Mouse (Mus musculus) intestine, embryonic 15.5 days (tissue): ENCODE measurements around the gene Gas7. TPM values are rescaled to one million over a fixed set of nuclear protein-coding genes. Genes with fewer than 3 reads are reported as not detected.

Experiments used
- ATAC-seq: fragments of 200-750 bp; cut with Nextera tagmentation; 2 replicates; pipeline ENCODE4 v1.8.0; 2017; ENCODE audit warnings: moderate TSS enrichment, moderate library complexity
- H3K27ac ChIP-seq: fragments of 300-500 bp; sonication (generic); 2 replicates; pipeline ENCODE4 v1.5.1; 2015; ENCODE audit warnings: mild to moderate bottlenecking, inconsistent platforms
- H3K27me3 ChIP-seq: fragments of 300-500 bp; sonication (generic); replicated peaks from 2 replicates; pipeline ENCODE4 v1.6.1; 2015; ENCODE audit warnings: inconsistent platforms
- H3K36me3 ChIP-seq: fragments of 300-500 bp; sonication (generic); 2 replicates; pipeline ENCODE4 v1.6.1; 2015; ENCODE audit warnings: inconsistent platforms
- H3K4me1 ChIP-seq: fragments of 300-500 bp; sonication (generic); replicated peaks from 2 replicates; pipeline ENCODE4 v1.6.1; 2015; ENCODE audit warnings: inconsistent platforms
- H3K4me2 ChIP-seq: fragments of 300-500 bp; sonication (generic); replicated peaks from 2 replicates; pipeline ENCODE4 v1.6.1; 2015; ENCODE audit warnings: mild to moderate bottlenecking, inconsistent platforms
- H3K4me3 ChIP-seq: fragments of 300-500 bp; sonication (generic); replicated peaks from 2 replicates; pipeline ENCODE4 v1.5.1; 2015; ENCODE audit warnings: inconsistent platforms
- H3K9ac ChIP-seq: fragments of 300-500 bp; sonication (generic); 2 replicates; pipeline ENCODE4 v1.6.1; 2015; ENCODE audit warnings: inconsistent platforms
- H3K9me3 ChIP-seq: fragments of 300-500 bp; sonication (generic); 2 replicates; pipeline ENCODE4 v1.6.1; 2016; ENCODE audit warnings: inconsistent platforms
- WGBS: fragments of 180-500 bp; shearing (Covaris S2); methylation state at CpG from one replicate; pipeline ENCODE4 v1.1.7; 2015; 5-methylcytosine and 5-hydroxymethylcytosine counted together
- polyA plus RNA-seq: library from polyadenylated mRNA; unstranded; fragments of >200 nt; fragmentation: Nextera tagmentation; extraction: Ambion mirVana; gene quantifications from 2 replicates; pipeline ENCODE4 v1.2.1, GENCODE M21; 2015

Gas7 gene
- polyA plus RNA-seq, 1 experiment from 2014 or later, result 10.4 TPM

DNA sequence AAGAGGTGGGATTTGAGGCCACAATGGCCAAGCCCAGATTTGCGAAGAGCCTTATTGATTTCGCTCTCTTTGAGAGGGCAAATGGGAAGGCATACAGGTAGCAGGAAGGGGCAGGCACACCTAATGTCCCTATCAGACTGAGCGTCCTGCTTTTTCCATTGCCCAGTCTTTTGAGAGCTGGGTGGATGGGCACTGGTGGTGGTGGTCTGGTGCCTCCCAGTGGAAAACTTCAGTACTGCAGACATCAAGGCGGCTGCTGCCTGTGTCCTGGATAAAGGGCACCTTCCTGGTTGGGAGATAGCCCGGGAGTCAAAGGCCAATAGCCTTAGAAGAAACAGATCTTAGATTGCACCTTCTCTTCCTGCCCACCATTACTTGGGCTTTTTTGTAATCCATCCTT lies 192.5 kb downstream of the Gas7 start:
- H3K4me1 ChIP-seq, result 0 out of 2 replicates have a peak, but pooled peaks cover 6% of the 10 kb centered on the region
- no peak overlapping the region for H3K9ac ChIP-seq
- WGBS, result 31% methylated on average over 5 of the region's 5 CpGs
- no peak overlapping the region for H3K4me2 ChIP-seq
- no peak overlapping the region for H3K4me3 ChIP-seq
- H3K36me3 ChIP-seq, result no peaks in the 10 kb centered on the region
- no peak for ATAC-seq
- H3K27ac ChIP-seq, result no peak overlapping the region
- H3K27me3 ChIP-seq, result no peaks in the 10 kb centered on the region
- no peaks in the 10 kb centered on the region for H3K9me3 ChIP-seq

DNA sequence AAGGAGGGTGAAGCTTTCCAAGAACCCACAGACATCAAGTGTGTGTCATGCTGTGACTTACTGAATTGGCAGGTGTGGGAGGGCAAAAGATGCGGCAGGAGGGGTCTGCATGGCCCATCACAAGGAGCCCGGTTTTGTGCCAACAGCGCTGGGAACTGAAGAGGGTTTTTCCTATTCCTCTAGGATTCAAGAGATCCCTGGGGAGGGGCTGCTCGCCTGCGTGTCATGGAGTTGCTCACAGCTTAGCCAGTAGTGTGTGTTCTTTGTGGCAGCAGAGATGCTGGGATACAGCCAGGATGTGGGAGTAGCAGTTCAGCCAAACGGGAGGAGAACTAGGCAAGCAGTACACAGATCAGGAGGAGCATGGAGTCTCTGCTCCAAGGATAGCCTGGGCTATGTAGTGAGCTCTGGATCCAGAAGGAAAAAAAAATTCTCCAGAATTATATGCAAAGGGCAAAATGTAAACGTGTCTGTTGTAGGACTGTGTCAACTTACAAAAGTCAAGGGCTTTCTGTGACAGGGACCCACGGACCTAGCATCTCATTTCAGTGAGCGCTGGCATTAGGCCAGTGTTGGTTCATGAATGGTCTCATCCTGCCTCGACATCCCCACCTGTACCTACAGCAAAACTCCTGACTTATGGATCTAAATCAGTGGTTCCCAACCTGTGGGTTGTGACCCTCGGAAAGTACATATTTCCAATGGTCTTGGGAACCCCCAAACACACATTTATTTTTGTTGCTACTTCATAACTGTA lies 193.6 kb downstream of the Gas7 start:
- H3K27ac ChIP-seq, result no peak overlapping the region
- H3K36me3 ChIP-seq, result no peaks in the 10 kb centered on the region
- no peaks in the 10 kb centered on the region for H3K27me3 ChIP-seq
- H3K9me3 ChIP-seq, result no peaks in the 10 kb centered on the region
- H3K4me3 ChIP-seq, result no peak overlapping the region
- H3K4me1 ChIP-seq, result 0 out of 2 replicates have a peak, but pooled peaks cover 6% of the 10 kb centered on the region
- ATAC-seq, result no peak
- no peak overlapping the region for H3K4me2 ChIP-seq
- no peak overlapping the region for H3K9ac ChIP-seq
- WGBS, result 77% methylated on average over 11 of the region's 11 CpGs

GRCm38 (mm10) chr11:67649971-67650707 lies 194.9 kb downstream of the Gas7 start:
- Histone ChIP-seq H3K9me3 (no peaks in the 10 kb centered on the region), H3K4me3 (no peak overlapping the region), H3K4me1 (0 out of 2 replicates have a peak, but pooled peaks cover 6% of the 10 kb centered on the region), H3K27ac (no peak overlapping the region), H3K4me2 (no peak overlapping the region), H3K9ac (no peak overlapping the region), H3K36me3 (no peaks in the 10 kb centered on the region), H3K27me3 (no peaks in the 10 kb centered on the region)
- no peak for ATAC-seq
- WGBS, result 58% methylated on average over 10 of the region's 10 CpGs

DNA sequence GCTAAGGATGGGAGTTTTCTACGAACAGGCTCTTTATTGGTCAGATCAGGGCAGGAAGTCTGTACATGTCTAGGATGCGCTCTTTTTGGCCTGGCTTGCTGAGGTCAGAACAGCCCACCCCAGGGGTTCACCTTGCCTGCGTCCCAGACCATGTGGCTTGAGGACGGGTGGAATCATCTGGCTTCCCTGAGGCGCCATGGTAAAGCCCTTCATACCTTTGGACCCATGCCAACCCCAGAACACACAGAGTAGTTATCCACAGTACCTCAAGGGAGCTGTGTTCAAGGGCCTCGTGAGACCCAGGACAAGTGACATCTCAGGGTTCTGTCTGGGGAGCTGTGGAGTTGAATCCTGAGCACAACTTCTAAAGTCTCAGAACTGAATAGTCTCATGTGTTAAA lies 196.5 kb downstream of the Gas7 start:
- H3K9ac ChIP-seq, result no peak overlapping the region
- no peak for ATAC-seq
- H3K36me3 ChIP-seq, result no peaks in the 10 kb centered on the region
- H3K9me3 ChIP-seq, result no peaks in the 10 kb centered on the region
- WGBS, result 78% methylated on average over 6 of the region's 6 CpGs
- no peak overlapping the region for H3K4me2 ChIP-seq
- H3K27me3 ChIP-seq, result no peaks in the 10 kb centered on the region
- 0 out of 2 replicates have a peak, but pooled peaks cover 6% of the 10 kb centered on the region for H3K4me1 ChIP-seq
- H3K27ac ChIP-seq, result no peak overlapping the region
- H3K4me3 ChIP-seq, result no peak overlapping the region

DNA sequence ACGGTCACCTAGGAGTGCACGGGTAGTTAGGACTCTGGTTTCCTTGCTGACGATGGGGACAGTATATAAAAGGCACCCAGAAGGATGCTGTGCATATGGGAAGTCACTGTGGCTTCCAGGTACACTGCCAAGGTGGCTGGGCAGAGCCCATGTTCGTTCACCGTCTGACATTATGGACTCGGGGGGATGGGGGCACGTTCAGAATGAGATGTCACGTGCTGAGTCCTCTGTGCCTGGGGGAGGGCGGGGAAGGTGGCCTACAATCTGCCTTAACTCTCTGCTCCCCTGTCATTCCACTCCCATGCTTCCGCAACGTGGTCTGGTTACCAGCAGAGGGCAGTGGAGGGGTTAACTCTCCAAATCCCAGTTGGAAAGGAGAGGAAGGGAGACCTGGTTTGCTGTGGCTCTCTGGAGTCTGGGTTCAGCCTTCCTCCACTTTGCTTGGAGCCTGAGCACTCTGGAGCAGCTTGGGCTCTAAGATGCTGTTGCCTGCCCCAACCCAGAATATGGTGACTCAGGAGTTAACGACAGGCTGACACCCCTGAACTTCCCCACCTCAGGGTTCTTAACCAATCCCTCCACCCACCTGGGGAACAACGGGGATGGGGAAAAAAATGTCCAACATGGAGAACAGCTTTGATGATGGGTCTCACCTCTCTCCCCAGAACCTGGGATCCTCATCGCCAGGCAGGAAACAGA lies 197.1 kb downstream of the Gas7 start:
- no peak overlapping the region for H3K4me3 ChIP-seq

GRCm38 (mm10) chr11:67652893-67653255 lies 197.6 kb downstream of the Gas7 start:
- Histone ChIP-seq H3K4me2 (no peak overlapping the region), H3K4me1 (0 out of 2 replicates have a peak, but pooled peaks cover 6% of the 10 kb centered on the region), H3K27me3 (no peaks in the 10 kb centered on the region), H3K4me3 (no peak overlapping the region), H3K9me3 (no peaks in the 10 kb centered on the region), H3K36me3 (no peaks in the 10 kb centered on the region), H3K27ac (no peak overlapping the region), H3K9ac (no peak overlapping the region)
- WGBS, result 47% methylated on average over 6 of the region's 6 CpGs
- ATAC-seq, result no peak

More for the DNA sequence above, 197.1 kb downstream of the Gas7 start:
- Histone ChIP-seq H3K4me2 (no peak overlapping the region), H3K27me3 (no peaks in the 10 kb centered on the region), H3K4me1 (0 out of 2 replicates have a peak, but pooled peaks cover 6% of the 10 kb centered on the region), H3K27ac (no peak overlapping the region), H3K36me3 (no peaks in the 10 kb centered on the region), H3K9me3 (no peaks in the 10 kb centered on the region), H3K9ac (no peak overlapping the region)
- no peak for ATAC-seq
- 18% methylated on average over 14 of the region's 14 CpGs for WGBS

DNA sequence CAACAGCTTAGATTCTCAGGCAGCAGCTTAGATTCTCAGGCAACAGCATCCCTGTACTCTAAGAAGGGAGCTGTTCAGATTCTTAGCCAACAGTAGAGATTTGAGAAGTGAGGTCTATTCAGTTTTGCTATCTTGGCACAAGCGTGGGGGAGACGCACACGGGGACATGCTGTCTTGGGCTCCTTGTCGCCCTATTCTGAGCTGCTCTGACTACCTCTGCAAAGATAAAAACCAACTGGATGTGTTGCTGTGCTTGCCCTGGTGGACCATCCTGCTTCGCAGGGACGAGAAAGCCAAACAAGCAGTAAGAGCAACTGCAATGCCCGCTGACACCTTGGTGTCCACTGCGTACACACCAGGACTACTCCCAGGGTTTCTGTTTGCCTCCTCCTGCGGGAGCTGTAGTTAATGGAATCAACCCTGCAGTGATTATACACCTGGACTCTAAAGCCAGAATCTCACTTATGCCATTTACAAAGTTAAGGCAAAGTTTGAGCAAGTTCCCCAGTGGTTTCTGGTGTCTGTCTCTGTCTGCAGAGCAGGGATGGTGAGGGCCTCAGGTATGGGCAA lies 198.4 kb downstream of the Gas7 start:
- no peak for ATAC-seq
- H3K4me2 ChIP-seq, result no peak overlapping the region
- 81% methylated on average over 9 of the region's 9 CpGs for WGBS

GRCm38 (mm10) chr11:67654514-67654913 lies 199.3 kb downstream of the Gas7 start:
- Histone ChIP-seq H3K4me2 (no peak overlapping the region), H3K27ac (no peak overlapping the region), H3K36me3 (no peaks in the 10 kb centered on the region), H3K4me1 (0 out of 2 replicates have a peak, but pooled peaks cover 6% of the 10 kb centered on the region), H3K9ac (no peak overlapping the region), H3K9me3 (no peaks in the 10 kb centered on the region), H3K4me3 (no peak overlapping the region), H3K27me3 (no peaks in the 10 kb centered on the region)
- ATAC-seq, result no peak
- WGBS, result 78% methylated on average over 4 of the region's 4 CpGs

More for the DNA sequence above, 198.4 kb downstream of the Gas7 start:
- H3K36me3 ChIP-seq, result no peaks in the 10 kb centered on the region
- no peak overlapping the region for H3K4me3 ChIP-seq
- H3K27ac ChIP-seq, result no peak overlapping the region
- H3K9me3 ChIP-seq, result no peaks in the 10 kb centered on the region
- 0 out of 2 replicates have a peak, but pooled peaks cover 6% of the 10 kb centered on the region for H3K4me1 ChIP-seq
- H3K9ac ChIP-seq, result no peak overlapping the region
- no peaks in the 10 kb centered on the region for H3K27me3 ChIP-seq

DNA sequence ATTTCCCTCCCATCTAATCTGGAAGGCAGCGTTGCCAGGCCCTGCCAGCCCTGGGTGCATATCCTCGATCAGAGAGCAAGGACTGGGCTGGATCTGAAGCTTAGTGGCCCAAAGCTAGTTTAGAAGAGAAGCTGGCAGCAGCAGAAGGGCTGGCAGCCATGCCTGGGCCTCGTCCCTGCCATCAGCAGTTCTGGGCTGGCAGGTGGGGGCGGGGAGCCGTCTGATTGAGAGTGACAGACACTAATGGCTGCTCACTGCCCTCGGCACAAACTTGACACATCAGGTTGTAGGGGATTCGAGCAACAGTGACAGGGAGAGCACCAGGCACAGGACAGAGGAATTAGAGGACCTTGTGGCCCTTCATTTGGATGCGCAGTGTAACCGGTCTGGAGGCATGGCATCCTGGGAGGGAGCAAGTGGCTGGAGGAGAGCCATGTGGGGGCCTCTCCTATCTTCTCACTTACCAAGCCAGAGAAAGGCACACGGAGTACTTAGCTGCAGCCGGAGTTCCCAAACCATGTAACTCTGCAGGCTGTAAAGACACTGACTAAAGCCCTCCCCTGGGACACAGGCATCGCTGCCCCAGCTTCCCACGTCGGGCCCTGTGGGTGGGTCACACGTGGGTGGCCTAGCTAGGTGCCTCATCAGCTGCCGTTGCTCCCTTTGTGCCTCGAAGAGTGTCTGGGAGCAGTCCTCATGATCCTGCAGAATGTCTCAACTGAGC lies 200.2 kb downstream of the Gas7 start:
- no peak for ATAC-seq
- no peak overlapping the region for H3K4me3 ChIP-seq
- WGBS, result 71% methylated on average over 17 of the region's 17 CpGs

GRCm38 (mm10) chr11:67656366-67656765 lies 201.1 kb downstream of the Gas7 start:
- H3K4me3 ChIP-seq, result no peak overlapping the region
- no peak for ATAC-seq
- H3K27me3 ChIP-seq, result no peaks in the 10 kb centered on the region
- H3K4me1 ChIP-seq, result 0 out of 2 replicates have a peak, but pooled peaks cover 6% of the 10 kb centered on the region
- no peaks in the 10 kb centered on the region for H3K36me3 ChIP-seq
- H3K27ac ChIP-seq, result no peak overlapping the region
- 86% methylated on average over 7 of the region's 7 CpGs for WGBS
- H3K9ac ChIP-seq, result no peak overlapping the region
- H3K9me3 ChIP-seq, result no peaks in the 10 kb centered on the region
- no peak overlapping the region for H3K4me2 ChIP-seq

More for the DNA sequence above, 200.2 kb downstream of the Gas7 start:
- no peak overlapping the region for H3K9ac ChIP-seq
- H3K36me3 ChIP-seq, result no peaks in the 10 kb centered on the region
- 0 out of 2 replicates have a peak, but pooled peaks cover 6% of the 10 kb centered on the region for H3K4me1 ChIP-seq
- H3K9me3 ChIP-seq, result no peaks in the 10 kb centered on the region
- no peak overlapping the region for H3K27ac ChIP-seq
- no peaks in the 10 kb centered on the region for H3K27me3 ChIP-seq
- H3K4me2 ChIP-seq, result no peak overlapping the region

- no peak overlapping the region for H3K4me2 ChIP-seq
- H3K36me3 ChIP-seq, result no peaks in the 10 kb centered on the region
- H3K4me1 ChIP-seq, result 0 out of 2 replicates have a peak, but pooled peaks cover 6% of the 10 kb centered on the region
- no peak for ATAC-seq
- H3K27ac ChIP-seq, result no peak overlapping the region
- H3K27me3 ChIP-seq, result no peaks in the 10 kb centered on the region
- WGBS, result 86% methylated on average over 9 of the region's 9 CpGs
- no peaks in the 10 kb centered on the region for H3K9me3 ChIP-seq
- H3K9ac ChIP-seq, result no peak overlapping the region
- no peak overlapping the region for H3K4me3 ChIP-seq
Measured at GRCm38 (mm10) chr11:67656811-67657210, 201.6 kb downstream of the Gas7 start.
